18 mouse cellular contexts compared by ENCODE assay signal in the genomic region with DNA sequence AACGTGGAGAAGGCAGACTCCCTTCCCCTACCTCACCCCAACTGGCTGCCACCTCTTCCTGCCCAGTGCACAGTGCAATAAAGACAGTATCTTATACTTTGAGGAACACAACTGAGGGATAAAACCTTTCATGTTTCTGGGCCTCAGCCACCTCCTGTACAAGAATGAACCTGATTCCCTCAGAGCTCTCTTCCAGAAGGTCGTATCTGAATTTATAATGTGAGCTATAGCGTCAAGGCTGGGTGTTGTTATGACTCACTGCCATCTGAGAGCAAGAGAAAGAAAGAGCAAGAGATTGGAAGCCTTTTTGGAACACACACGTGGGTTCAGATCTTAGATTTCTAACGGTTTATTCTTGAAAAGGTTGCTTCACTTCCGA. TPM values are rescaled to one million over a fixed set of nuclear protein-coding genes. Genes with fewer than 3 reads are reported as not detected.
"Had no signal": no experiment of that assay in that cellular context is flagged by ENCODE, and none has a peak within 500 bp of the region (broad histone marks: within the 10 kb centered on the region; RNA-seq: fewer than 3 reads in every experiment).

No protein-coding gene starts in this region.

- ATAC-seq: liver, embryonic 12.5 days; midbrain, embryonic 15.5 days had no signal

- H3K9me3 ChIP-seq: limb, embryonic 15.5 days; liver, embryonic 12.5 days; megakaryocyte, embryonic 14.5 days; midbrain, embryonic 15.5 days; stomach, embryonic 15.5 days had no signal

- H3K36me3 ChIP-seq: limb, embryonic 15.5 days; liver, embryonic 12.5 days; midbrain, embryonic 15.5 days; stomach, embryonic 15.5 days had no signal

- H3K27me3 ChIP-seq: limb, embryonic 15.5 days; midbrain, embryonic 15.5 days; stomach, embryonic 15.5 days had no signal

- H3K27ac ChIP-seq: kidney, postnatal 0 days; limb, embryonic 15.5 days; liver, embryonic 12.5 days; macrophage; midbrain, embryonic 15.5 days; stomach, embryonic 15.5 days had no signal

- H3K9ac ChIP-seq: limb, embryonic 15.5 days; liver, embryonic 12.5 days; lung, embryonic 14.5 days; midbrain, embryonic 15.5 days; stomach, embryonic 15.5 days had no signal

- H3K4me3 ChIP-seq: limb, embryonic 15.5 days; liver, embryonic 12.5 days; megakaryocyte, embryonic 14.5 days; midbrain, embryonic 15.5 days; stomach, embryonic 15.5 days had no signal

- H3K4me2 ChIP-seq: limb, embryonic 15.5 days; liver, embryonic 12.5 days; lung, embryonic 14.5 days; midbrain, embryonic 11.5 days; midbrain, embryonic 15.5 days; stomach, embryonic 15.5 days had no signal

- H3K4me1 ChIP-seq: limb, embryonic 15.5 days; midbrain, embryonic 15.5 days; stomach, embryonic 15.5 days had no signal

- DNase-seq: kidney, postnatal 36 days; layer of hippocampus, adult 9-11 months; layer of hippocampus, postnatal 36 days; lung, embryonic 14.5 days; lung, postnatal 14 days; thymus, postnatal 36 days had no signal

RNA-seq across cellular contexts. Expression of a gene that starts 11.3 kb away (rescaled TPM):
- polyA plus RNA-seq: macrophage had no signal

RNA-seq across cellular contexts. Expression of a gene that starts 44.7 kb away (rescaled TPM):
- polyA plus RNA-seq: kidney, postnatal 0 days; limb, embryonic 11.5 days; limb, embryonic 15.5 days; liver, embryonic 12.5 days; liver, embryonic 16.5 days; lung, embryonic 14.5 days; macrophage; midbrain, embryonic 11.5 days; midbrain, embryonic 15.5 days; spleen, adult 2 months; stomach, embryonic 15.5 days; thymus, postnatal 0 days had no signal

RNA-seq across cellular contexts. Expression of a gene that starts 45.3 kb away (rescaled TPM):
- polyA plus RNA-seq: macrophage had no signal

RNA-seq across cellular contexts. Expression of a gene that starts 56.4 kb away (rescaled TPM):
- polyA plus RNA-seq: kidney, postnatal 0 days; limb, embryonic 11.5 days; limb, embryonic 15.5 days; liver, embryonic 12.5 days; liver, embryonic 16.5 days; lung, embryonic 14.5 days; macrophage; midbrain, embryonic 11.5 days; midbrain, embryonic 15.5 days; spleen, adult 2 months; stomach, embryonic 15.5 days; thymus, postnatal 0 days had no signal
